Mouse (Mus musculus) MEL (cell line): Measurements from ENCODE around the gene Slc41a2. TPM values are rescaled to one million over a fixed set of nuclear protein-coding genes. Genes with fewer than 3 reads are reported as not detected.

Source experiments
- DNase-seq: peaks from one replicate; pipeline ENCODE4 v3.0.0; 2011; ENCODE audit warnings: low read depth, low spot score
- H3K27ac ChIP-seq: 2 replicates; pipeline ENCODE4 v1.5.1; 2012; ENCODE audit warnings: low read depth, mild to moderate bottlenecking, control low read depth, low read length, moderate library complexity; ENCODE audit not compliant: control insufficient read depth
- H3K27me3 ChIP-seq, 2 experiments: fragments of 150-350 bp in 1 of 2; sonication (generic) in 1 of 2; 2 replicates each; pipeline ENCODE4 v1.6.1; 2012; ENCODE audit warnings: low read length in 2 of 2, mild to moderate bottlenecking in 2 of 2, improper control_type of control experiment in 1 of 2, moderate library complexity in 1 of 2; ENCODE audit not compliant: insufficient read depth in 2 of 2, control insufficient read depth in 1 of 2
- H3K36me3 ChIP-seq, 2 experiments: 2 replicates each; pipeline ENCODE4 v1.6.1; 2012 to 2014; ENCODE audit warnings: low read length in 2 of 2, improper control_type of control experiment in 1 of 2, inconsistent platforms in 1 of 2, mild to moderate bottlenecking in 1 of 2; ENCODE audit not compliant: insufficient read depth in 2 of 2, control insufficient read depth in 1 of 2
- H3K4me1 ChIP-seq, 2 experiments: fragments of 150-350 bp in 1 of 2; sonication (generic) in 1 of 2; 2 replicates each; pipeline ENCODE4 v1.6.1; 2012; ENCODE audit warnings: low read length in 2 of 2, improper control_type of control experiment in 1 of 2, mild to moderate bottlenecking in 1 of 2; ENCODE audit not compliant: insufficient read depth in 2 of 2, control insufficient read depth in 1 of 2
- H3K4me3 ChIP-seq, 2 experiments: fragments of 150-350 bp in 1 of 2; sonication (generic) in 1 of 2; 2 replicates each; pipeline ENCODE4 v1.5.1; 2012; ENCODE audit warnings: low read depth in 2 of 2, low read length in 2 of 2, mild to moderate bottlenecking in 2 of 2, moderate library complexity in 2 of 2, control low read depth in 1 of 2, improper control_type of control experiment in 1 of 2; ENCODE audit not compliant: control insufficient read depth in 1 of 2, insufficient read depth in 1 of 2
- H3K79me2 ChIP-seq: 2 replicates; pipeline ENCODE4 v1.6.1; 2012; ENCODE audit warnings: mild to moderate bottlenecking, low read length, moderate library complexity; ENCODE audit not compliant: control insufficient read depth, poor library complexity, insufficient read depth
- H3K9ac ChIP-seq: 2 replicates; pipeline ENCODE4 v1.6.1; 2012; ENCODE audit warnings: low read depth, mild to moderate bottlenecking, control low read depth, low read length, moderate library complexity; ENCODE audit not compliant: control insufficient read depth, poor library complexity, severe bottlenecking
- H3K9me3 ChIP-seq: fragments of 150-350 bp; sonication (generic); replicated peaks from 2 replicates; pipeline ENCODE4 v1.6.1; 2012; ENCODE audit warnings: mild to moderate bottlenecking, low read length, improper control_type of control experiment, moderate library complexity; ENCODE audit not compliant: insufficient read depth
- BHLHE40 ChIP-seq: IDR thresholded peaks from 2 replicates; pipeline ENCODE4 v1.6.1; 2012; ENCODE audit warnings: low read depth, mild to moderate bottlenecking, inconsistent platforms, low read length, improper control_type of control experiment, borderline replicate concordance
- CHD1 ChIP-seq: IDR thresholded peaks from 2 replicates; pipeline ENCODE4 v1.6.1; 2012; ENCODE audit warnings: low read depth, mild to moderate bottlenecking, inconsistent platforms, low read length, improper control_type of control experiment
- CTCF ChIP-seq, 3 experiments: IDR thresholded peaks in 2 of 3; conservative IDR thresholded peaks in 1 of 3; 2 replicates each; pipeline ENCODE4 v1.5.1; 2011 to 2012; ENCODE audit warnings: low read length in 3 of 3, low read depth in 2 of 3, mild to moderate bottlenecking in 2 of 3, improper control_type of control experiment in 1 of 3, inconsistent platforms in 1 of 3, mixed read lengths in 1 of 3, moderate library complexity in 1 of 3; ENCODE audit not compliant: control insufficient read depth in 1 of 3, insufficient read depth in 1 of 3, poor library complexity in 1 of 3, severe bottlenecking in 1 of 3
- E2F4 ChIP-seq: IDR thresholded peaks from 2 replicates; pipeline ENCODE4 v1.6.1; 2011; ENCODE audit warnings: low read depth, low read length, improper control_type of control experiment, borderline replicate concordance
- ELF1 ChIP-seq: IDR thresholded peaks from 2 replicates; pipeline ENCODE4 v1.6.1; 2014; ENCODE audit warnings: low read depth, mild to moderate bottlenecking, inconsistent platforms, low read length, improper control_type of control experiment, moderate library complexity
- GABPA ChIP-seq: IDR thresholded peaks from 2 replicates; pipeline ENCODE4 v1.6.1; 2012; ENCODE audit warnings: low read depth, mild to moderate bottlenecking, inconsistent platforms, low read length, improper control_type of control experiment, moderate library complexity
- GATA1 ChIP-seq: IDR thresholded peaks from 2 replicates; pipeline ENCODE4 v1.6.1; 2011; ENCODE audit warnings: low read depth, low read length, improper control_type of control experiment
- HCFC1 ChIP-seq: IDR thresholded peaks from 2 replicates; pipeline ENCODE4 v1.6.1; 2012; ENCODE audit warnings: low read depth, mild to moderate bottlenecking, inconsistent platforms, low read length, improper control_type of control experiment, moderate library complexity
- JUND ChIP-seq: IDR thresholded peaks from 2 replicates; pipeline ENCODE4 v1.6.1; 2011; ENCODE audit warnings: low read depth, mild to moderate bottlenecking, improper control_type of control experiment, low read length
- MAFK ChIP-seq: IDR thresholded peaks from 2 replicates; pipeline ENCODE4 v1.6.1; 2011; ENCODE audit warnings: low read depth, mild to moderate bottlenecking, low read length, improper control_type of control experiment, borderline replicate concordance
- MAZ ChIP-seq: IDR thresholded peaks from 2 replicates; pipeline ENCODE4 v1.6.1; 2012; ENCODE audit warnings: low read depth, mild to moderate bottlenecking, inconsistent platforms, low read length, improper control_type of control experiment
- MEF2A ChIP-seq: IDR thresholded peaks from 2 replicates; pipeline ENCODE4 v1.6.1; 2014; ENCODE audit warnings: low read depth, mild to moderate bottlenecking, inconsistent platforms, low read length, improper control_type of control experiment; ENCODE audit not compliant: poor library complexity, insufficient replicate concordance, severe bottlenecking; ENCODE audit errors: extremely low read depth
- MXI1 ChIP-seq: IDR thresholded peaks from 2 replicates; pipeline ENCODE4 v1.6.1; 2011; ENCODE audit warnings: mild to moderate bottlenecking, low read depth, low read length, improper control_type of control experiment
- MYC ChIP-seq: IDR thresholded peaks from 2 replicates; pipeline ENCODE4 v1.6.1; 2011; ENCODE audit warnings: low read depth, mild to moderate bottlenecking, low read length, improper control_type of control experiment, moderate library complexity
- POLR2AphosphoS2 ChIP-seq: IDR thresholded peaks from 2 replicates; pipeline ENCODE4 v1.6.1; 2011; ENCODE audit warnings: low read length, improper control_type of control experiment
- RCOR1 ChIP-seq: IDR thresholded peaks from 2 replicates; pipeline ENCODE4 v1.6.1; 2012; ENCODE audit warnings: low read depth, mild to moderate bottlenecking, inconsistent platforms, low read length, improper control_type of control experiment
- SMC3 ChIP-seq: IDR thresholded peaks from 2 replicates; pipeline ENCODE4 v1.6.1; 2011; ENCODE audit warnings: low read depth, low read length, improper control_type of control experiment
- TBP ChIP-seq: IDR thresholded peaks from 2 replicates; pipeline ENCODE4 v1.8.0; 2011; ENCODE audit warnings: low read depth, low read length, improper control_type of control experiment
- USF1 ChIP-seq: IDR thresholded peaks from 2 replicates; pipeline ENCODE4 v1.6.1; 2014; ENCODE audit warnings: low read depth, mild to moderate bottlenecking, inconsistent platforms, low read length, improper control_type of control experiment, moderate library complexity
- USF2 ChIP-seq, 2 experiments: IDR thresholded peaks; 2 replicates each; pipeline ENCODE4 v1.6.1; 2011 to 2012; ENCODE audit warnings: improper control_type of control experiment in 2 of 2, low read length in 2 of 2, borderline replicate concordance in 1 of 2, inconsistent platforms in 1 of 2, low read depth in 1 of 2, mild to moderate bottlenecking in 1 of 2; ENCODE audit not compliant: insufficient read depth in 1 of 2
- ZNF384 ChIP-seq: IDR thresholded peaks from 2 replicates; pipeline ENCODE4 v1.6.1; 2012; ENCODE audit warnings: low read depth, mild to moderate bottlenecking, inconsistent platforms, low read length, improper control_type of control experiment
- polyA plus RNA-seq, 2 experiments: library from polyadenylated mRNA; stranded (reverse) in 1 of 2; unstranded in 1 of 2; fragments of >175 nt in 1 of 2; fragments of >200 nt in 1 of 2; gene quantifications; 2 replicates each; pipeline versions ENCODE4 v1.2.1 to v1.2.4; 2012; ENCODE audit warnings: low replicate concordance in 2 of 2, low read depth in 1 of 2; ENCODE audit not compliant: insufficient read length in 2 of 2, insufficient read depth in 1 of 2, missing spikeins in 1 of 2
- total RNA-seq: library from RNA; depleted of rRNA; stranded (reverse); fragments of 300-350 nt; gene quantifications from 2 replicates; pipeline ENCODE4 v1.2.3, GENCODE M21; 2012

Gene Slc41a2
- total and polyA plus RNA-seq, 3 experiments = not detected

- DNase-seq = no peak
- H3K79me2 ChIP-seq = no peaks in the 10 kb centered on the region
- H3K36me3 ChIP-seq = peaks cover 0 to 3% of the 10 kb centered on the region in 2 experiments; a peak in 2 of 4 replicates
- peaks cover 0 to 2% of the 10 kb centered on the region in 2 experiments; a peak in 3 of 4 replicates for H3K4me1 ChIP-seq
- H3K4me3 ChIP-seq = no peak overlapping the region
- no peaks in the 10 kb centered on the region for H3K9me3 ChIP-seq
- H3K27me3 ChIP-seq = no peaks in the 10 kb centered on the region
- no peak overlapping the region for H3K9ac ChIP-seq
- TF ChIP-seq POLR2AphosphoS2 (no peak), SMC3 (no peak), CHD1 (no peak), RCOR1 (no peak), MAFK (no peak), JUND (no peak), TBP (no peak), E2F4 (no peak), USF1 (no peak), MEF2A (no peak), MXI1 (no peak), ZNF384 (no peak), MAZ (no peak), HCFC1 (no peak), CTCF (IDR thresholded peaks at IDR 0.05 in 2 of 3, conservative IDR thresholded peaks at IDR 0.05 in 1 of 3; ENCODE audit: control insufficient read depth in 1 of 3, insufficient read depth in 1 of 3, low read depth in 2 of 3, low read length in 3 of 3, poor library complexity in 1 of 3, severe bottlenecking in 1 of 3) (no peak), BHLHE40 (no peak), ELF1 (no peak), GABPA (no peak), MYC (no peak)
- no peak overlapping the region for H3K27ac ChIP-seq
Observed at GRCm38 (mm10) chr10:83201525-83201924, 136.2 kb downstream of the Slc41a2 start.

GRCm38 (mm10) chr10:83199290-83199689 is 138.4 kb downstream of the Slc41a2 start:
- H3K9me3 ChIP-seq = no peaks in the 10 kb centered on the region
- no peaks in the 10 kb centered on the region for H3K4me1 ChIP-seq
- no peaks in the 10 kb centered on the region for H3K27me3 ChIP-seq
- TF ChIP-seq GATA1 = no peak
- no peak for TF ChIP-seq USF2 (IDR thresholded peaks at IDR 0.05; ENCODE audit: borderline replicate concordance in 1 of 2, insufficient read depth in 1 of 2, low read depth in 1 of 2, low read length in 2 of 2)
- no peak for TF ChIP-seq TBP
- no peak for TF ChIP-seq USF1
- H3K4me3 ChIP-seq = no peak overlapping the region
- no peak overlapping the region for H3K27ac ChIP-seq
- H3K9ac ChIP-seq = no peak overlapping the region
- no peaks in the 10 kb centered on the region for H3K36me3 ChIP-seq
- no peak for DNase-seq
- H3K79me2 ChIP-seq = no peaks in the 10 kb centered on the region
